Mouse (Mus musculus) neutrophil, adult 65 days (primary cell): Measurements from ENCODE around the gene Hoxd10. TPM values are rescaled to one million over a fixed set of nuclear protein-coding genes. Genes with fewer than 3 reads are reported as not detected.

Experiments
- total RNA-seq: library from RNA; stranded (reverse); gene quantifications from 2 replicates; pipeline ENCODE4 v1.2.4, GENCODE M21; 2023

The Hoxd10 gene
- not detected in 2 replicates for total RNA-seq

DNA sequence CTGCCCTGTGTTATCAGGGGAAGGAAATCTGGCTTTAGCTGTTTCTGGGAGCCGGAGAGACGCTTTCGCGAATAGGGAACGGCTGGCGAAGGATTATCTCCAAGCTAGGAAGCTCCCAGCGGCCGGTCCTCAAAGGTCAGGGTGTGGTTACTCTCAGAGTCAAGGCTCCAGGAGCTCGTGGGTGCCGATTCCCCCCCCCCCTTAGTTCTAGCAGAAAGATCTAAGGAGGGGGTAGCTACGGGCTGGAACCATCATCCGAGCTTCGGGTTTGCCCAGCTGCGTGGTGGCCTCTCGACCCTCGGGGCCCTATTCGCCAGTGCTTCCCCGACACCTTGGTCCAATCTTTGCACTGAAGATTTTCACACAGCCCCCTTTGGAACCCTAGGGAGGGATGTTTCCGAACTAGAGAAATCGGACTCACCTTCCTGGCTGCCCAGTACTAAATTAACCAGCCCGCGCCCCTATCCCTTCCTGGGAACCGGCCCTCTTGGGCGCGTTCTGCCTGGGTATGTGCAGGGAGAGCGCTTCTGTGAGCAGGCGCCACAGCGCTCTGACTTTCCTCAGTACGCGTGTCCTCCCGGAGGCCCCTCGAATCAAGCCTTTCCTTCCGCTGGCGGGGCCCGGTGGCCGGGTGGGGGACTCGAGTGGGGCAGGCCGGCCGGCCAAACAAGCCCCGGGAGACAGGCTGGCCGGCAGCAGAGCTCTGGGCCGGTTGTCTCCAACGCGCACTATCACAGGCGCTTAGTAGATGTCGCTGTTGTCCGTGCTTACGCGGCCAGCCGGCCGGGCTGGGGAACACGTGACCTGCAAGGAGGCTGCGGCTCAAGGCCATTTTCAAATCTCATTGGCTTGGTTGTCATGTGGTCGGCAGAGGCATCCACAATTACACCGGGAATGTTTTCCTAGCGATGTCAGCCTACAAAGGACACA is at the start of gene Hoxd10:
Gene Hoxd10, plus strand, starts transcription at position 903 of the 930 bp plus-strand sequence.

DNA sequence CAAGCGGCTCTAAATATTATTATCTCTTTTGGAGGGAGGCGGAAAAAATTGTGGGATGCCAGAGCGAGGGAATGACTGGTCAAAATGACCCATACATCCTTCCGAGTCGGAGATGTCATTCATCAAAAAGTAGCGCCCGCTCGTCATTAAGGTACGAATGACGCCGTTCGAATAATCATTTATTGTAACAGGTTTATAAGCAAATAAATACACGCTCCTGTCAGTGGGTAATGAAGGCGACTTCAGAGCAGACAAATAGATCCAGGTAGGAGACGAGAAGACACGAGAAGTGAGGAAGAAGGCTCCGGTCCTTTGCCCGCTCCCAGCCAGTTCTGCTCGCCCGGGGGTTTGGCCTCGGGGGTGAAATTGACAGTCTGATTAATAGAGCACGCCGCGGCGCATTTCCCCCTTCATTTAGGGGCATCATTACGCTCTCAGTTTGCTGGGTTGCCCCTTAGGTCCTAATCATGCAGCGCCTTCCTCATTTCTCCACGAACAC is 32.2 kb upstream of the Hoxd10 start, which contains the start of gene Evx2:
Gene Evx2, minus strand, starts transcription at position 51 of the 499 bp plus-strand sequence.

DNA sequence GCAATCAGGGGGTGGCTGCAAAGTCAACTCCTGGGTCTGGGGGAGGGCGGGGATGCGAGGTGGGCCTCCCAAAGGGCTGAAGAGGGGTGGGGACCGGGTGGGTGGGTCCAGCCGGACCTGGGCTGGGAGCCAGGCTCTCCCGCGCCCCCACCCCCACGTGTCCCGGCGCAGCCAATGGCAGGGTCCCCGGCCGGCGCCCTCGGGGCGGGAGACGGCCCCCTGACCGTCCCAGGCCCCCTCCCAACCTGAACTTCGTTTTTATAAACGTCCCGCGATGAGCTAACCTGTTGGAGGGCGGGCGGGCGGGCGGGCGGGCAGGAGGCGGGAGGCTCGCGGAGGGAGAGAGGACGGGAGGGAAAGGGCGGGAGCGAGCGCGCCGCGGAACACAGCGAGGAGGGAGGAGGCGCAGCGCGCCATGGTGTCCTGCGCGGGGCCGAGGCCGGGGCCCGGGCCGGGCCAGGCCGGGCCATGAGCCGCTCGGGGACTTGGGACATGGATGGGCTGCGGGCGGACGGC is 23.8 kb upstream of the Hoxd10 start, which contains the start of gene Hoxd13:
Gene Hoxd13, plus strand, starts transcription at position 469 of the 516 bp plus-strand sequence.

DNA sequence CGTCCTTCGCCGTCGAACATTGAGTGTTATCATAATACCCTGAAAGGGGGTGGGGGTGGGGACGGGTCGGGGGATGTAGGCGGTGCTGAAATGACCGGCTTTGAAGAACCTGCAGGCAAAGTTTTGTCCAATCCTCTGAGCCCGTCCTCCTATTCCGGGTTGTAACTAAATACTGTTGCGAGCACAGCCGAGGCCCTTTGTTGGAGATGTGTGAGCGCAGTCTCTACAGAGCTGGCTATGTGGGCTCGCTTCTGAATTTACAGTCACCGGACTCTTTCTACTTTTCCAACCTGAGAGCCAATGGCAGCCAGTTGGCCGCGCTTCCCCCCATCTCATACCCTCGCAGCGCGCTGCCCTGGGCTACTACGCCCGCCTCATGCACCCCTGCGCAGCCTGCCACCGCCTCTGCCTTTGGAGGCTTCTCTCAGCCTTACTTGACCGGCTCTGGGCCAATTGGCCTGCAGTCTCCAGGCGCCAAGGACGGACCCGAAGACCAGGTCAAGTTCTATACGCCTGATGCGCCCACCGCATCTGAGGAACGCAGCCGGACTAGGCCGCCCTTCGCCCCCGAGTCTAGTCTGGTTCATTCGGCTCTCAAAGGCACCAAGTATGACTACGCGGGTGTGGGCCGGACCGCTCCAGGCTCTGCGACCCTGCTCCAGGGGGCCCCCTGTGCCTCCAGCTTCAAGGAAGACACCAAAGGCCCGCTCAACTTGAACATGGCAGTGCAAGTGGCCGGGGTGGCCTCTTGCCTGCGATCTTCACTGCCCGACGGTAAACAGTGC is 16.7 kb upstream of the Hoxd10 start, which contains the start of gene Hoxd12:
Gene Hoxd12, plus strand, starts transcription at position 133 of the 785 bp plus-strand sequence.

DNA sequence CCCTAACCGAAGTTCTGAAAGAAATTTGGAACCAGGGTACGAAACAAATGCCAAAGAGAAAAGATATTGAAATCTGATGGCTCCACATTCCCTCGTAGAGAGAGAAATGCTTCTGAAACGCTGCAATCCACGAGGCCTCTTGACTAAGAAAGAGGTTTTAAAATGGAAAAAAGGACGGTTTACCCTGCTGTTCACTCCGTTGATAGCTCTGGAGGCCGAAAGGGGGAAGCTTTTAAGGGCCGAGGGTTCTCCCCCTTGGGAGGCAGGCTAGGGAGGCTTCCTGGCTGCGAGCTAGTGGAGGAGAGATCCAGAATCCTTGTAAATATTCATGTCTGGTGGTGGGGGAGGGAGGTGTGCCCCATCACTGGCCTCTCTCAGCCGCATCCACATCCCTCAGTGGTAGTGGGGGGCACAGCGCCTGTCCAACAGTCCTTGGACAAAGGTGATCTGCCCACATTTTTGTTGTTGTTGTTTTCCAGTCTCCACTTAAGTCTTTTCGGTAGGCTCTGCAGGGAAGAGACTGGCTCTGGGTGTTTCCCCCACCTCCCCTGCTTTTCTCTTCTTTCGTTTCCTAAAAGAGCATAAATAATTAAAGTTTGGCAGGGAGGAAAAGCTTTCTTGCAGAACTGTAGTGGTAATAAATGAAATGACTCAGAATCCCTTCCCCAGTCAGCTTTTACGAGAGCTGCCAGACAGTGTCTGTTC is 12.7 kb upstream of the Hoxd10 start, which contains the start of gene Hoxd11:
Gene Hoxd11, plus strand, starts transcription at position 667 of the 705 bp plus-strand sequence.

DNA sequence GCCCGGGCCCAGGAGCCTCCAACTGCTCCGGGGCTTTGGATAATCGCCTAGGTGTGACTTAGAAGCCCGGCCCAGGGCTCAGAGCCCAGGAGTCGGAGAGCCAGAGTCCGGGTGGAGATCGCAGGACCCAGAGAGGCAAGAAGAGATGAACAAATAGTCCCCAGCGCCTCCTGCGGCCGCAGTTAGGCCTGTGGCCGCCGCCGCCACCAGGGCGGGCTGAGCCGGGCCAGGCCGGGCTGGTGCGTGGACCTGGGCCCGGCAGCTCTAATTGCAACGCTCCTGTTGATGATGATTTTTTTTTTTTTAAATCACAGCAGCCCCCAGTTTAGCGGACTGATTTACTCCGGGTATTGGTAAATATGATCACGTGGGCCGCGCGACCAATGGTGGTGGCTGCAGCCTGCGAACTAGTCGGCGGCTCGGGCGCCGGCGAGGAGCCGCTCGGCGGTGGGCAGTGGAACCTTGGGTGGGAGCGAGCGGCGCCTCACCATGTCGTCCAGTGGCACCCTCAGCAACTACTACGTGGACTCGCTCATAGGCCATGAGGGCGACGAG is 5.9 kb downstream of the Hoxd10 start, which contains the start of gene Hoxd9:
Gene Hoxd9, plus strand, starts transcription at position 161 of the 555 bp plus-strand sequence.

DNA sequence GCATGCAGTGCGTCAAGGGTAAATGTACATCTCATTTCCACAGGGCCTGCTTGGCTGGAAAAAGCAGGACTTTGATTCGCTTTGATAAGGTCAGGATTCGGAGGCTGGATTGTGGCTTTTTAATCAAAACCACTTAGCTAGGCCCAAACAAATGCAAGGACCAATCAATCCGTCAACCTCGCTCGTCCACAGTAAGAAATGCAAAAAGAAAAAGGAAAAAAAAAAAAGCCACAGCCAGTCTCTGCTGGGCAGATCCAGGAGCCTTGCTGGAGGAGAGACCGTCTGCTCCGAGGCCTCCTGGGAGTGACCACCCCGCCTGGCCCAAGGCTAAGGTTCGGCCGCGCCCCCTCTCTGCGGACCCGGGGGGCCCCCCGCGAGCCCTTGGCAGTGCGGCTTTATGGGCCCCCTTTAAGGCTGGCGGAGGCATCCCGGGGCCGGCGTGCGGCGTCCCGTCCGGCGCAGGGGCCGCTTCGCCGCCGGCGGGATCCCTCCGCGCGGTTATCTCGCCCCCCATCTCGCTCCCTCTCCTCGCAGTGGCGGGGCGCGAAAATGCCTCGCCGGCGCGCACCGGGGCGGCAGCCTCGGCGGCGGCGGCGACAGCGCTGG is 12.8 kb downstream of the Hoxd10 start, which contains the start of gene Hoxd8:
Gene Hoxd8, plus strand, starts transcription at position 223 of the 606 bp plus-strand sequence.

DNA sequence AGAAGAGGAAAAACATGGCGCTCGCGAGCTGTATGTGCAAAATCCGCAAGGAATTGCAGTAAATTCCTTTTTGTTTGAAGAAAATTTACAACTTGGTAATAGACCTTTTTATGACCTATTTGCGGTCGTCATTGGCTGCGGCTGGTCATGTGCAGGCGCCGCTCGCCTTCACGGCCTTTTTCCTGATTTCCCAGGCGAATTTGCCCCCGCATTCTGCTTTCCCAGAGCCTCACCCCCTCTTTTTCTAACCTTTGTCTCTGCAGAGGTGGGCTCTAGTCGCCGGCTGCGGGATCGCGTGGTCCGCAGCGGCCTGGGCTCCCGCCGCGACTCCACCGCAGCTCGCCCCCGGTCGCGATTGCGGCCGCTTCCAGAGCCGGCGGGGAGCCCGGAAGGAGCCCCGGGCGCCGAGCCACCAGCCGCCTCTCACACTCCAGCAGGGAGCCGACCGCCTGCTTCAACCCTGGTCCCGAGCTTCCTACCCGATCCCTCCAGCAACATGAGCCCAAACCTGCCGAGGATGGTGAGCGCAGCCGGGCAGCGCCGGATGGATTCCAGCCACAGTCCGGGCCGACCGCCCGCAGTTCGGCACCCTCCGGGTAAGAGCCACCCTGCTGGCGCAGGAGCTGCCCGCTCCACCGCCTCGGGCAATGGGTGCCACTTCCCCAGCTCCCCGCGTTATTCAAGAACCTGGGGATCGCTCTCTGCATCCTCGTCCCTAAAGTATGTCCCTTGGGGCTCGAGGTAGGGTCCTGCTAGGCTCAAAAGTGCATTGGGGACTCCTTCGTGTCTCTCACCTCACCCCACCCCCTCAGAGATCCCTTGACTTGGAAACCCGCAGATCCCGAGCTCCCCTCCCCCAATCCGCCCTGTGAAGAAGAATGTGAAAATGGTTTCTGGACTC is 20.2 kb downstream of the Hoxd10 start, which contains the start of the genes Hoxd3 and Hoxd4:
Gene Hoxd3, plus strand, starts transcription at position 207 of the 901 bp plus-strand sequence.
Gene Hoxd4, plus strand, starts transcription at position 209 of the 901 bp plus-strand sequence.

DNA sequence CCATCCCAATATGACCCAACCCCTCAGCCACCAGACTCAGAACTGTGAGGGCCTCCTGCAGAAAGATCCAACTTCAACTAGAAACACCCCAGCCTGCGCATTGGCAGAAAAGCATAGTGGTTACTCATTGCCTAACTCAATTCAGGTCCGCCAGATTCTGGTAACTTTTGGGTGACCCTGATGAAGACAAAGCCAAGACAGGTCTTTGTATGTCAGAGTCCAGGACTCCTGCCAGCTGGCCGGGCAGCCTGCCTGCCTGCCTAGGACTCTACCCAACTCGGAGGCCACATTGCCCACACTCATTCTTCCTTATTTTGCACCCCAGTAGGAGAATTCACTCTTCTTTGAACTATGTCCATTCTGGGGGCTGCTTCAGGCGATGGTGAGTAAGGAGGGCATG is 34.8 kb downstream of the Hoxd10 start, which contains the start of gene Gm28230:
Gene Gm28230, plus strand, starts transcription at position 178 of the 400 bp plus-strand sequence.

Other genes starting within 250 kb of the Hoxd10 start
- 46.7 and 68.0 TPM in 2 replicates for gene Lnpk, start 112.5 kb upstream of the Hoxd10 start, total RNA-seq
- gene Evx2, start 32.4 kb upstream of the Hoxd10 start, total RNA-seq, result not detected in 2 replicates
- gene Hoxd13, start 23.6 kb upstream of the Hoxd10 start, total RNA-seq, result not detected in 2 replicates
- gene Hoxd12, start 16.9 kb upstream of the Hoxd10 start, total RNA-seq, result not detected in 2 replicates
- gene Hoxd11, start 12.4 kb upstream of the Hoxd10 start, total RNA-seq, result not detected in 2 replicates
- not detected in 2 replicates for gene Hoxd9, start 5.8 kb downstream of the Hoxd10 start, total RNA-seq
- not detected in 2 replicates for gene Hoxd8, start 12.7 kb downstream of the Hoxd10 start, total RNA-seq
- gene Hoxd3, start 20.0 kb downstream of the Hoxd10 start, total RNA-seq, result not detected in 2 replicates
- not detected in 2 replicates for gene Hoxd4, start 20.0 kb downstream of the Hoxd10 start, total RNA-seq
- gene Gm28230, start 34.8 kb downstream of the Hoxd10 start, total RNA-seq, result not detected in 2 replicates
- gene Hoxd1, start 71.1 kb downstream of the Hoxd10 start, total RNA-seq, result not detected in 2 replicates
- gene Mtx2, start 133.9 kb downstream of the Hoxd10 start, total RNA-seq, result 8.9 and 13.5 TPM in 2 replicates